Mouse (Mus musculus) A20 (cell line): ENCODE measurements around the gene Dip2b.

Experiments
- DNase-seq: peaks from one replicate; pipeline ENCODE4 v3.0.0-alpha.2; 2011; ENCODE audit warnings: low read depth, low spot score

The Dip2b gene

GRCm38 (mm10) chr15:100050940-100051339 lies 12.5 kb downstream of the Dip2b start:
- no peak for DNase-seq

- DNase-seq: no peak
These were observed 14.3 kb downstream of the Dip2b start for GRCm38 (mm10) chr15:100052726-100053125.

GRCm38 (mm10) chr15:100056397-100056908 lies 18.0 kb downstream of the Dip2b start:
- DNase-seq: no peak

- DNase-seq: no peak
These were observed 19.2 kb downstream of the Dip2b start for GRCm38 (mm10) chr15:100057698-100058097.

GRCm38 (mm10) chr15:100058143-100058542 lies 19.7 kb downstream of the Dip2b start:
- DNase-seq: no peak

GRCm38 (mm10) chr15:100058912-100059311 lies 20.4 kb downstream of the Dip2b start:
- DNase-seq: no peak

- peak; percentile 56 for DNase-seq
These were observed 21.3 kb downstream of the Dip2b start for GRCm38 (mm10) chr15:100059626-100060311.

- peak; percentile 89 for DNase-seq
These were observed 22.2 kb downstream of the Dip2b start for GRCm38 (mm10) chr15:100060513-100061140.

GRCm38 (mm10) chr15:100061377-100061776 lies 22.9 kb downstream of the Dip2b start:
- no peak for DNase-seq

- DNase-seq: peak; percentile 42
These were observed 24.8 kb downstream of the Dip2b start for GRCm38 (mm10) chr15:100063229-100063773.

- DNase-seq: no peak
These were observed 28.2 kb downstream of the Dip2b start for GRCm38 (mm10) chr15:100066702-100067101.

GRCm38 (mm10) chr15:100069101-100069500 lies 30.6 kb downstream of the Dip2b start:
- no peak for DNase-seq

- no peak for DNase-seq
These were observed 31.6 kb downstream of the Dip2b start for GRCm38 (mm10) chr15:100070021-100070420.

- no peak for DNase-seq
These were observed 33.4 kb downstream of the Dip2b start for GRCm38 (mm10) chr15:100071819-100072218.

- DNase-seq: no peak
These were observed 35.4 kb downstream of the Dip2b start for GRCm38 (mm10) chr15:100073696-100074453.

- no peak for DNase-seq
These were observed 36.3 kb downstream of the Dip2b start for GRCm38 (mm10) chr15:100074754-100075153.

- DNase-seq: no peak
These were observed 37.9 kb downstream of the Dip2b start for GRCm38 (mm10) chr15:100076362-100076761.

GRCm38 (mm10) chr15:100080833-100081477 lies 42.5 kb downstream of the Dip2b start:
- DNase-seq: no peak

- DNase-seq: no peak
These were observed 43.1 kb downstream of the Dip2b start for GRCm38 (mm10) chr15:100081478-100081998.

GRCm38 (mm10) chr15:100082052-100082451 lies 43.6 kb downstream of the Dip2b start:
- no peak for DNase-seq

- DNase-seq: no peak
These were observed 44.3 kb downstream of the Dip2b start for GRCm38 (mm10) chr15:100082733-100083132.
